Mouse (Mus musculus): ENCODE measurements around the gene Scn4a. TPM values are rescaled to one million over a fixed set of nuclear protein-coding genes. Genes with fewer than 3 reads are reported as not detected.
"Not testable (repeated sequence)": the region's sequence is repeated elsewhere in the genome, so short reads cannot be mapped to it uniquely, and the experiment has no call there.

The Scn4a gene
- polyA plus RNA-seq, 1 experiment: 0.92 TPM

GRCm38 (mm10) chr11:106354181-106354580 is 1.1 kb upstream of the Scn4a start:
- Histone ChIP-seq H3K4me3 (ENCODE audit: control insufficient read depth, insufficient read depth, low read length) (no peak overlapping the region), H3K4me1 (replicated peaks; ENCODE audit: control insufficient read depth, insufficient read depth, low read length) (peaks cover 13% of the 10 kb centered on the region), H3K27ac (ENCODE audit: control insufficient read depth, insufficient read depth, low read length) (no peak overlapping the region), H3K27me3 (ENCODE audit: control insufficient read depth, insufficient read depth, low read length) (no peaks in the 10 kb centered on the region), H3K36me3 (ENCODE audit: control insufficient read depth, insufficient read depth, low read length) (no peaks in the 10 kb centered on the region)
- DNase-seq: no peak
- 49% methylated on average over 1 of the region's 1 CpGs for WGBS
- TF ChIP-seq CTCF (IDR thresholded peaks at IDR 0.05; ENCODE audit: borderline replicate concordance, control insufficient read depth, extremely low read depth, insufficient read depth, low read length, poor library complexity): no peak
- TF ChIP-seq POLR2A (IDR thresholded peaks at IDR 0.05; ENCODE audit: control insufficient read depth, extremely low read depth, insufficient read depth, low read length, poor library complexity): no peak

- WGBS: 29% methylated on average over 4 of the region's 4 CpGs
- Histone ChIP-seq H3K4me3 (ENCODE audit: control insufficient read depth, insufficient read depth, low read length) (no peak overlapping the region), H3K27me3 (ENCODE audit: control insufficient read depth, insufficient read depth, low read length) (no peaks in the 10 kb centered on the region), H3K27ac (ENCODE audit: control insufficient read depth, insufficient read depth, low read length) (no peak overlapping the region), H3K36me3 (ENCODE audit: control insufficient read depth, insufficient read depth, low read length) (no peaks in the 10 kb centered on the region), H3K4me1 (replicated peaks; ENCODE audit: control insufficient read depth, insufficient read depth, low read length) (peaks cover 13% of the 10 kb centered on the region)
- TF ChIP-seq POLR2A (IDR thresholded peaks at IDR 0.05; ENCODE audit: control insufficient read depth, extremely low read depth, insufficient read depth, low read length, poor library complexity) (no peak), CTCF (IDR thresholded peaks at IDR 0.05; ENCODE audit: borderline replicate concordance, control insufficient read depth, extremely low read depth, insufficient read depth, low read length, poor library complexity) (no peak)
- DNase-seq: no peak
These were observed 1.1 kb downstream of the Scn4a start for GRCm38 (mm10) chr11:106351941-106352340.

- WGBS: 89% methylated on average over 3 of the region's 3 CpGs
- TF ChIP-seq CTCF (IDR thresholded peaks at IDR 0.05; ENCODE audit: borderline replicate concordance, control insufficient read depth, extremely low read depth, insufficient read depth, low read length, poor library complexity): no peak
- DNase-seq: no peak
- H3K4me1 ChIP-seq (replicated peaks; ENCODE audit: control insufficient read depth, insufficient read depth, low read length): peaks cover 13% of the 10 kb centered on the region
- no peaks in the 10 kb centered on the region for H3K36me3 ChIP-seq (ENCODE audit: control insufficient read depth, insufficient read depth, low read length)
- no peak overlapping the region for H3K4me3 ChIP-seq (ENCODE audit: control insufficient read depth, insufficient read depth, low read length)
- no peak overlapping the region for H3K27ac ChIP-seq (ENCODE audit: control insufficient read depth, insufficient read depth, low read length)
- H3K27me3 ChIP-seq (ENCODE audit: control insufficient read depth, insufficient read depth, low read length): no peaks in the 10 kb centered on the region
These were observed 1.8 kb downstream of the Scn4a start for GRCm38 (mm10) chr11:106351253-106351652.

- WGBS: 94% methylated on average over 5 of the region's 5 CpGs
- no peak for DNase-seq
- Histone ChIP-seq H3K4me1 (replicated peaks; ENCODE audit: control insufficient read depth, insufficient read depth, low read length) (peaks cover 12% of the 10 kb centered on the region), H3K27ac (ENCODE audit: control insufficient read depth, insufficient read depth, low read length) (no peak overlapping the region), H3K27me3 (ENCODE audit: control insufficient read depth, insufficient read depth, low read length) (no peaks in the 10 kb centered on the region), H3K36me3 (ENCODE audit: control insufficient read depth, insufficient read depth, low read length) (no peaks in the 10 kb centered on the region), H3K4me3 (ENCODE audit: control insufficient read depth, insufficient read depth, low read length) (no peak overlapping the region)
- TF ChIP-seq CTCF (IDR thresholded peaks at IDR 0.05; ENCODE audit: borderline replicate concordance, control insufficient read depth, extremely low read depth, insufficient read depth, low read length, poor library complexity) (no peak), POLR2A (IDR thresholded peaks at IDR 0.05; ENCODE audit: control insufficient read depth, extremely low read depth, insufficient read depth, low read length, poor library complexity) (no peak)
These were observed 2.2 kb downstream of the Scn4a start for GRCm38 (mm10) chr11:106350853-106351252.

GRCm38 (mm10) chr11:106349772-106350171 is 3.3 kb downstream of the Scn4a start:
- TF ChIP-seq POLR2A (IDR thresholded peaks at IDR 0.05; ENCODE audit: control insufficient read depth, extremely low read depth, insufficient read depth, low read length, poor library complexity): no peak
- no peak for TF ChIP-seq CTCF (IDR thresholded peaks at IDR 0.05; ENCODE audit: borderline replicate concordance, control insufficient read depth, extremely low read depth, insufficient read depth, low read length, poor library complexity)
- no peak for DNase-seq
- Histone ChIP-seq H3K36me3 (ENCODE audit: control insufficient read depth, insufficient read depth, low read length) (no peaks in the 10 kb centered on the region), H3K27me3 (ENCODE audit: control insufficient read depth, insufficient read depth, low read length) (no peaks in the 10 kb centered on the region), H3K27ac (ENCODE audit: control insufficient read depth, insufficient read depth, low read length) (no peak overlapping the region), H3K4me3 (ENCODE audit: control insufficient read depth, insufficient read depth, low read length) (no peak overlapping the region), H3K4me1 (replicated peaks; ENCODE audit: control insufficient read depth, insufficient read depth, low read length) (peaks cover 2% of the 10 kb centered on the region)
- WGBS: 88% methylated on average over 6 of the region's 6 CpGs

GRCm38 (mm10) chr11:106344910-106345309 is 8.2 kb downstream of the Scn4a start:
- 95% methylated on average over 6 of the region's 6 CpGs for WGBS
- no peak overlapping the region for H3K27ac ChIP-seq (ENCODE audit: control insufficient read depth, insufficient read depth, low read length)
- no peak for DNase-seq
- no peak overlapping the region for H3K4me3 ChIP-seq (ENCODE audit: control insufficient read depth, insufficient read depth, low read length)
- TF ChIP-seq POLR2A (IDR thresholded peaks at IDR 0.05; ENCODE audit: control insufficient read depth, extremely low read depth, insufficient read depth, low read length, poor library complexity): no peak
- no peak for TF ChIP-seq CTCF (IDR thresholded peaks at IDR 0.05; ENCODE audit: borderline replicate concordance, control insufficient read depth, extremely low read depth, insufficient read depth, low read length, poor library complexity)
- no peaks in the 10 kb centered on the region for H3K36me3 ChIP-seq (ENCODE audit: control insufficient read depth, insufficient read depth, low read length)
- no peaks in the 10 kb centered on the region for H3K27me3 ChIP-seq (ENCODE audit: control insufficient read depth, insufficient read depth, low read length)
- H3K4me1 ChIP-seq (replicated peaks; ENCODE audit: control insufficient read depth, insufficient read depth, low read length): no peaks in the 10 kb centered on the region

GRCm38 (mm10) chr11:106340990-106341520 is 12.0 kb downstream of the Scn4a start:
- TF ChIP-seq CTCF (IDR thresholded peaks at IDR 0.05; ENCODE audit: borderline replicate concordance, control insufficient read depth, extremely low read depth, insufficient read depth, low read length, poor library complexity) (no peak), POLR2A (IDR thresholded peaks at IDR 0.05; ENCODE audit: control insufficient read depth, extremely low read depth, insufficient read depth, low read length, poor library complexity) (no peak)
- no peaks in the 10 kb centered on the region for H3K27me3 ChIP-seq (ENCODE audit: control insufficient read depth, insufficient read depth, low read length)
- no peak overlapping the region for H3K27ac ChIP-seq (ENCODE audit: control insufficient read depth, insufficient read depth, low read length)

GRCm38 (mm10) chr11:106339323-106339722 is 13.8 kb downstream of the Scn4a start:
- 97% methylated on average over 4 of the region's 4 CpGs for WGBS

More at GRCm38 (mm10) chr11:106340990-106341520, 12.0 kb downstream of the Scn4a start:
- 48% methylated on average over 9 of the region's 9 CpGs for WGBS
- DNase-seq: no peak
- H3K36me3 ChIP-seq (ENCODE audit: control insufficient read depth, insufficient read depth, low read length): no peaks in the 10 kb centered on the region
- no peak overlapping the region for H3K4me3 ChIP-seq (ENCODE audit: control insufficient read depth, insufficient read depth, low read length)
- no peaks in the 10 kb centered on the region for H3K4me1 ChIP-seq (replicated peaks; ENCODE audit: control insufficient read depth, insufficient read depth, low read length)

More at GRCm38 (mm10) chr11:106339323-106339722, 13.8 kb downstream of the Scn4a start:
- H3K36me3 ChIP-seq (ENCODE audit: control insufficient read depth, insufficient read depth, low read length); H3K27ac ChIP-seq (ENCODE audit: control insufficient read depth, insufficient read depth, low read length); H3K27me3 ChIP-seq (ENCODE audit: control insufficient read depth, insufficient read depth, low read length); H3K4me1 ChIP-seq (replicated peaks; ENCODE audit: control insufficient read depth, insufficient read depth, low read length); DNase-seq; H3K4me3 ChIP-seq (ENCODE audit: control insufficient read depth, insufficient read depth, low read length): not testable (repeated sequence)
